Mouse (Mus musculus) erythroblast, embryonic 14.5 days (primary cell): Measurements from ENCODE around the gene Eepd1.

ENCODE experiments used
- GATA1 ChIP-seq: IDR thresholded peaks from 2 replicates; pipeline ENCODE4 v1.6.1; 2012; ENCODE audit warnings: low read length, inconsistent platforms, mixed read lengths
- TAL1 ChIP-seq: IDR thresholded peaks from 3 replicates; pipeline ENCODE4 v1.6.1; 2012; ENCODE audit warnings: low read length, inconsistent platforms, mixed read lengths

DNA sequence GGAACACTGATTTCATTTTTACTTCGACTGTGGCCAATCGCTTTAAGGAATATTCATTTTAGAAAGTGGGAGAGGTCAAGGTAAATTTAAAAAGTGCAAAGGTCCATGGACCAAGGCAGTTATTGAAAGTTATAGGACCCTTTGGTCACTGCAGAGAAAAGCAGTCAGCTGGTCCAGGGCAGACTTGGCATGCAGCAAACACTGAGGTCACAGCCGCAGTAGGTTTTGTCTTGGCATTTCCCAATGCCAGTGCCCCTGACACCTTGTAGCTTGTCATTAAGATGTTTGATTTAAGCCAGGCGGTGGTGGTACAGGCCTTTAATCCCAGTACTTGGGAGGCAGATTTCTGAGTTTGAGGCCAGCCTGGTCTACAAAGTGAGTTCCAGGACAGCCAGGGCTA lies 92.8 kb downstream of the Eepd1 start:
- no peak for TF ChIP-seq GATA1
- no peak for TF ChIP-seq TAL1
